Mouse (Mus musculus) bone marrow, adult 2 months (tissue): ENCODE measurements around the gene Glod4.

Experiments used
- CTCF ChIP-seq: fragments of 200-500 bp; IDR thresholded peaks from 2 replicates; pipeline ENCODE4 v1.5.1; 2011; ENCODE audit warnings: low read length, control low read depth; ENCODE audit not compliant: control insufficient read depth, insufficient read depth
- POLR2A ChIP-seq: fragments of 200-500 bp; IDR thresholded peaks from 2 replicates; pipeline ENCODE4 v1.6.1; 2011; ENCODE audit warnings: low read depth, mild to moderate bottlenecking, control low read depth, low read length, borderline replicate concordance; ENCODE audit not compliant: control insufficient read depth

- TF ChIP-seq CTCF, result no peak
- TF ChIP-seq POLR2A, result no peak
These were observed 73.3 kb downstream of the Glod4 start for GRCm38 (mm10) chr11:76170207-76170606.
